Mouse (Mus musculus) embryonic facial prominence, embryonic 11.5 days (tissue): ENCODE results near the gene Fev. TPM values are rescaled to one million over a fixed set of nuclear protein-coding genes. Genes with fewer than 3 reads are reported as not detected.

Experiments used
- ATAC-seq: fragments of 200-750 bp; cut with Nextera tagmentation; replicated peaks from 2 replicates; pipeline ENCODE4 v1.8.0; 2017; ENCODE audit warnings: low read depth; ENCODE audit not compliant: insufficient number of reproducible peaks, low FRiP score, low TSS enrichment
- DNase-seq: peaks from one replicate; pipeline ENCODE4 v3.0.0-alpha.2; 2015; ENCODE audit warnings: low spot score
- H3K27ac ChIP-seq: fragments of 300-500 bp; sonication (generic); replicated peaks from 2 replicates; pipeline ENCODE4 v1.5.1; 2014; ENCODE audit warnings: mild to moderate bottlenecking, low read depth, low read length, control low read depth
- H3K27me3 ChIP-seq: fragments of 300-500 bp; sonication (generic); 2 replicates; pipeline ENCODE4 v1.6.1; 2014; ENCODE audit warnings: mild to moderate bottlenecking, low read length, moderate library complexity, mixed read lengths; ENCODE audit not compliant: control insufficient read depth, insufficient read depth
- H3K36me3 ChIP-seq: fragments of 300-500 bp; sonication (generic); replicated peaks from 2 replicates; pipeline ENCODE4 v1.6.1; 2014; ENCODE audit warnings: low read depth, mild to moderate bottlenecking, low read length, moderate library complexity, mixed read lengths; ENCODE audit not compliant: control insufficient read depth, insufficient read depth
- H3K4me1 ChIP-seq: fragments of 300-500 bp; sonication (generic); 2 replicates; pipeline ENCODE4 v1.6.1; 2014; ENCODE audit warnings: low read length, mixed read lengths; ENCODE audit not compliant: control insufficient read depth, insufficient read depth
- H3K4me2 ChIP-seq: fragments of 300-500 bp; sonication (generic); 2 replicates; pipeline ENCODE4 v1.6.1; 2014; ENCODE audit warnings: low read depth, mild to moderate bottlenecking, control low read depth, low read length, moderate library complexity
- H3K4me3 ChIP-seq: fragments of 300-500 bp; sonication (generic); 2 replicates; pipeline ENCODE4 v1.5.1; 2014; ENCODE audit warnings: low read depth, low read length, control low read depth
- H3K9ac ChIP-seq: fragments of 300-500 bp; sonication (generic); replicated peaks from 2 replicates; pipeline ENCODE4 v1.6.1; 2014; ENCODE audit warnings: mild to moderate bottlenecking, control low read depth, low read length
- H3K9me3 ChIP-seq: fragments of 300-500 bp; sonication (generic); replicated peaks from 2 replicates; pipeline ENCODE4 v1.6.1; 2016; ENCODE audit warnings: mild to moderate bottlenecking, low read length, inconsistent platforms, mixed read lengths; ENCODE audit not compliant: control insufficient read depth
- WGBS: fragments of 180-500 bp; shearing (Covaris S2); extraction: QIAGEN DNeasy Blood & Tissue Kit; methylation state at CpG from one replicate; pipeline ENCODE4 v1.1.7; 2014; 5-methylcytosine and 5-hydroxymethylcytosine counted together
- polyA plus RNA-seq: library from polyadenylated mRNA; unstranded; fragments of >200 nt; fragmentation: Nextera tagmentation; extraction: Ambion mirVana; gene quantifications from 2 replicates; pipeline ENCODE4 v1.2.1, GENCODE M21; 2014

Fev gene
- polyA plus RNA-seq, 1 experiment from 2014 or later: 0.62 TPM

GRCm38 (mm10) chr1:74859223-74859984 lies 25.8 kb downstream of the Fev start:
- DNase-seq (no peak), ATAC-seq (no peak)
- peaks cover 2% of the 10 kb centered on the region; the same call in 1 of the 2 replicates for H3K4me1 ChIP-seq
- no peaks in the 10 kb centered on the region for H3K9me3 ChIP-seq
- no peak overlapping the region for H3K4me2 ChIP-seq
- 33% methylated on average over 6 of the region's 6 CpGs for WGBS
- H3K36me3 ChIP-seq: no peaks in the 10 kb centered on the region
- H3K4me3 ChIP-seq: no peak overlapping the region
- peaks cover 41% of the 10 kb centered on the region for H3K27me3 ChIP-seq
- no peak overlapping the region for H3K9ac ChIP-seq
- no peak overlapping the region for H3K27ac ChIP-seq

DNA sequence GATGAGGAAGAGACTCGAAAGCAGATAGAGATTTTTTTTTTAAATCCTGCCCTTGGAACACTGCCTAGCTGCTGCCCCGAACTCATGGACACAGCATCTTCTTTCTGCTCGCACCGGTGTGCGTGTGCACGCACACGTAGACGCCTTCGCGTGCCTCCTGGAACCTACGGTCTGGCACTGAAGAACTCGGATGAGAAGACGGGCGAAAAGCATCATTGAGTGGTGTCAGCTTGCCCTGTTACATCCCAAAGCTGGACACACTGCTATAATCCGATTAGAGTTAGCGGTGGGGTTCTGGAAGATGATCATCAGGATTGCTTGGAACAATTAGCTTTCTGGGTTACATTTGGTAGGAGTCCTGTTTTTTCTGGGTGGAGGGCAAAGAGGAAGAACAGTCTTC lies 26.4 kb downstream of the Fev start:
- Histone ChIP-seq H3K4me2 (peak overlapping the region; percentile 56; the same call in 1 of the 2 replicates), H3K27ac (no peak overlapping the region), H3K36me3 (no peaks in the 10 kb centered on the region), H3K9me3 (no peaks in the 10 kb centered on the region), H3K4me3 (peak overlapping the region; percentile 26; the same call in 1 of the 2 replicates), H3K27me3 (peaks cover 41% of the 10 kb centered on the region), H3K4me1 (peaks cover 2% of the 10 kb centered on the region; the same call in 1 of the 2 replicates), H3K9ac (no peak overlapping the region)
- 5% methylated on average over 16 of the region's 16 CpGs for WGBS
- no peak for DNase-seq
- no peak for ATAC-seq

DNA sequence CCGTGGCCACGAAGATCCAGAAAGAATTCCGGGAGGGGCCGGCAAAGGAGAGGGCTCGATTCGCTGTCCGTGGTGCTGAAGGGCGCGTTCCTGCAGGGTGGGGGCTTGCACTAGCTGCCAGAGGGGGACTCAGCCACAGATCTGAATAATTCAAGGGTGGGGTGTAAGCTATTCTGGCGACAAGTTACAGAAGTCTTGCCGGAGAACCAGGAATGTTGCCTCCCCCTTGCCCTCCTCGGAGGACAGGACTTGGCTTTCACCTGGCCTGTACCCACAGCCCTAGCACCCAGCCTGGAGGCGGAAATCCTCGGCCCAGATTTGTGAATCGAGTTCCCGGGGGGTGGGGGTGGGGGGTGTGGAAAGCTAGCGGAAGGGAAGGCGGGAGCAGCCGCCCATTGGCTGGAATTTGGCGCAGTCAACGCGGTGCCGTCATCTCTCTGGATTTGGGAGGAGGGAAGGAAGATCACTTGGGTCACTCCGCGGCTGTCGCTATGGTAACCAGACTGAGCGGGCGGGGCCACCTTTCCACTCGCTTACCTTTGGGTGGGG lies 27.0 kb downstream of the Fev start:
- peaks cover 2% of the 10 kb centered on the region; the same call in 1 of the 2 replicates for H3K4me1 ChIP-seq
- peak overlapping the region; percentile 22; the same call in 1 of the 2 replicates for H3K9ac ChIP-seq
- H3K9me3 ChIP-seq: no peaks in the 10 kb centered on the region
- DNase-seq (peak; percentile 79), ATAC-seq (peak; percentile 8; the same call in 1 of the 2 replicates)
- under 1% methylated on average over 29 of the region's 29 CpGs for WGBS
- H3K4me3 ChIP-seq: peak overlapping the region; percentile 26
- peaks cover 45% of the 10 kb centered on the region for H3K27me3 ChIP-seq
- H3K27ac ChIP-seq: no peak overlapping the region
- no peaks in the 10 kb centered on the region for H3K36me3 ChIP-seq
- H3K4me2 ChIP-seq: peak overlapping the region; percentile 56

DNA sequence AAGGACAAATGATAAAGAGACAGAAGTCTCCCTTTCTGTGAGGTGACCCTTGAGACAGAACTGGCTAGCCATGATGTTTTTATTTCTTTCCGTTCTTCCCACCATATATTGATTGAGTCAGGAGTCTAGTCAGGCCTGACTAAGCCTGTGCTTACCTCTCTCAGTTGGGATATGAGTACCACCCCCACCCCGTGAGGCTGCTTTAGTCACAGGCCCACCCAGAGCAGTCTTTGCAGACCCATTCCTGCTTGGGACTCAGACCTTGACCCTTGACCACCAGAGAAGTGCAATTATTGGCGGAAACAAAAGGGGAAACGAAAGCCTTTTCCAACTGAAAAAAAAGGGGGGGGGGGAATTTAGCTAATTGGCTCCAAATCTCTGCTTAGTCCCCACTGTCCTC lies 27.5 kb downstream of the Fev start:
- Histone ChIP-seq H3K27ac (no peak overlapping the region), H3K4me3 (peak overlapping the region; percentile 26; the same call in 1 of the 2 replicates), H3K4me1 (peaks cover 2% of the 10 kb centered on the region; the same call in 1 of the 2 replicates), H3K4me2 (peak overlapping the region; percentile 56), H3K9me3 (no peaks in the 10 kb centered on the region), H3K27me3 (peaks cover 48% of the 10 kb centered on the region), H3K9ac (no peak overlapping the region), H3K36me3 (no peaks in the 10 kb centered on the region)
- DNase-seq (no peak), ATAC-seq (no peak)
- 8% methylated on average over 4 of the region's 4 CpGs for WGBS

DNA sequence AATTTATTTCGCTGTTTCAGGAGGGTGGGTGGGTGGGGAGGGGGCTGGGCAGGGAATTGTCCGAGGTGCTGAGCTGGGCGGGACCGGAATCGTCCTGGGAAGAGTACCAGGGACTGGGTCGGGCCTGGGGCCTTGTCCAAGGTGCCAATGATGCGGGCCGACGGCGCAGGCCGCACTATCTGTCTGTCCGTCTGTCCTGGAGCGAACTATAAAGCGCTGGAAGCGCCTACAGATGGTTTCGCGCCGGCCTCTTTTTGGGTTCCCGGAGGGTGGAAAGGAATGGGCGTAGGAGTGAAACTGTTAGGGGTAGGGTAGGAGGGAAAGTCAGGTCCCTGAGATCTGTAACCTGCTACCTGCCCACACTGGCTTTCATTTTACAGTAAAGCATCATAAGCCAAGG lies 28.0 kb downstream of the Fev start:
- Histone ChIP-seq H3K9me3 (no peaks in the 10 kb centered on the region), H3K27me3 (peaks cover 50% of the 10 kb centered on the region), H3K27ac (no peak overlapping the region), H3K36me3 (no peaks in the 10 kb centered on the region), H3K4me3 (no peak overlapping the region), H3K4me2 (no peak overlapping the region), H3K9ac (no peak overlapping the region), H3K4me1 (peaks cover 2% of the 10 kb centered on the region; the same call in 1 of the 2 replicates)
- DNase-seq (no peak), ATAC-seq (no peak)
- 2% methylated on average over 20 of the region's 20 CpGs for WGBS

GRCm38 (mm10) chr1:74856791-74857190 lies 28.4 kb downstream of the Fev start:
- Histone ChIP-seq H3K9ac (no peak overlapping the region), H3K4me3 (peak overlapping the region; percentile 65; the same call in 1 of the 2 replicates), H3K4me1 (peaks cover 2% of the 10 kb centered on the region; the same call in 1 of the 2 replicates), H3K36me3 (no peaks in the 10 kb centered on the region), H3K27ac (no peak overlapping the region), H3K27me3 (peaks cover 50% of the 10 kb centered on the region), H3K4me2 (no peak overlapping the region), H3K9me3 (no peaks in the 10 kb centered on the region)
- WGBS: 0% methylated on average over 7 of the region's 7 CpGs
- DNase-seq (no peak), ATAC-seq (no peak)

GRCm38 (mm10) chr1:74856439-74856720 lies 28.8 kb downstream of the Fev start:
- H3K36me3 ChIP-seq: no peaks in the 10 kb centered on the region
- H3K4me1 ChIP-seq: peaks cover 2% of the 10 kb centered on the region; the same call in 1 of the 2 replicates
- H3K4me2 ChIP-seq: peak overlapping the region; percentile 99
- 2% methylated on average over 9 of the region's 11 CpGs for WGBS
- no peak overlapping the region for H3K9ac ChIP-seq
- H3K27ac ChIP-seq: no peak overlapping the region
- H3K4me3 ChIP-seq: peak overlapping the region; percentile 65
- peaks cover 50% of the 10 kb centered on the region for H3K27me3 ChIP-seq
- no peaks in the 10 kb centered on the region for H3K9me3 ChIP-seq
- DNase-seq (no peak), ATAC-seq (no peak)
